Mouse (Mus musculus) forebrain, embryonic 10.5 days (tissue): ENCODE measurements around the gene Dlgap1. TPM values are rescaled to one million over a fixed set of nuclear protein-coding genes. Genes with fewer than 3 reads are reported as not detected.

Experiments
- DNase-seq: peaks from one replicate; pipeline ENCODE4 v3.0.0-alpha.2; 2017; ENCODE audit warnings: low spot score; ENCODE audit errors: extremely low spot score
- H3K27ac ChIP-seq: fragments of 300-500 bp; sonication (generic); 2 replicates; pipeline ENCODE4 v1.5.1; 2016; ENCODE audit warnings: mild to moderate bottlenecking
- H3K27me3 ChIP-seq: fragments of 300-500 bp; sonication (generic); 2 replicates; pipeline ENCODE4 v1.6.1; 2016; ENCODE audit warnings: mild to moderate bottlenecking; ENCODE audit not compliant: poor library complexity, severe bottlenecking
- H3K36me3 ChIP-seq: fragments of 300-500 bp; sonication (generic); replicated peaks from 2 replicates; pipeline ENCODE4 v1.6.1; 2016; ENCODE audit warnings: mild to moderate bottlenecking, moderate library complexity
- H3K4me1 ChIP-seq: fragments of 300-500 bp; sonication (generic); 2 replicates; pipeline ENCODE4 v1.6.1; 2016
- H3K4me3 ChIP-seq: fragments of 300-500 bp; sonication (generic); 2 replicates; pipeline ENCODE4 v1.5.1; 2016; ENCODE audit warnings: mild to moderate bottlenecking, moderate library complexity
- H3K9me3 ChIP-seq: fragments of 300-500 bp; sonication (generic); 2 replicates; pipeline ENCODE4 v1.6.1; 2016; ENCODE audit warnings: mild to moderate bottlenecking, moderate library complexity
- WGBS: fragments of 180-500 bp; shearing (Covaris S2); methylation state at CpG from one replicate; pipeline ENCODE4 v1.1.7; 2016; 5-methylcytosine and 5-hydroxymethylcytosine counted together
- polyA plus RNA-seq: library from polyadenylated mRNA; unstranded; fragments of >200 nt; fragmentation: Nextera tagmentation; extraction: Ambion mirVana; gene quantifications from 2 replicates; pipeline ENCODE4 v1.2.1, GENCODE M21; 2016

Dlgap1 gene
- polyA plus RNA-seq, 1 experiment from 2014 or later: 0.82 TPM

- Histone ChIP-seq H3K9me3 (no peaks in the 10 kb centered on the region), H3K27me3 (no peaks in the 10 kb centered on the region), H3K27ac (no peak overlapping the region), H3K4me3 (no peak overlapping the region), H3K36me3 (no peaks in the 10 kb centered on the region), H3K4me1 (0 out of 2 replicates have a peak, but pooled peaks cover 4% of the 10 kb centered on the region)
- no peak for DNase-seq
- WGBS: 74% methylated on average over 7 of the region's 7 CpGs
These were observed 278.5 kb downstream of the Dlgap1 start for GRCm38 (mm10) chr17:70247342-70247741.

- no peaks in the 10 kb centered on the region for H3K27me3 ChIP-seq
- H3K4me3 ChIP-seq: no peak overlapping the region
- 52% methylated on average over 6 of the region's 6 CpGs for WGBS
- H3K9me3 ChIP-seq: no peaks in the 10 kb centered on the region
- no peak overlapping the region for H3K27ac ChIP-seq
- H3K36me3 ChIP-seq: no peaks in the 10 kb centered on the region
- H3K4me1 ChIP-seq: 0 out of 2 replicates have a peak, but pooled peaks cover 4% of the 10 kb centered on the region
- no peak for DNase-seq
These were observed 279.4 kb downstream of the Dlgap1 start for GRCm38 (mm10) chr17:70248250-70248649.

GRCm38 (mm10) chr17:70252476-70252875 is 283.6 kb downstream of the Dlgap1 start:
- Histone ChIP-seq H3K4me1 (0 out of 2 replicates have a peak, but pooled peaks cover 4% of the 10 kb centered on the region), H3K9me3 (no peaks in the 10 kb centered on the region), H3K27ac (no peak overlapping the region), H3K36me3 (no peaks in the 10 kb centered on the region), H3K27me3 (no peaks in the 10 kb centered on the region), H3K4me3 (no peak overlapping the region)
- WGBS: 94% methylated on average over 3 of the region's 3 CpGs
- DNase-seq: no peak

- H3K4me3 ChIP-seq: no peak overlapping the region
- DNase-seq: no peak
- H3K27ac ChIP-seq: no peak overlapping the region
- 87% methylated on average over 4 of the region's 4 CpGs for WGBS
- H3K9me3 ChIP-seq: no peaks in the 10 kb centered on the region
- H3K4me1 ChIP-seq: no peaks in the 10 kb centered on the region
- no peaks in the 10 kb centered on the region for H3K36me3 ChIP-seq
- H3K27me3 ChIP-seq: no peaks in the 10 kb centered on the region
These were observed 287.5 kb downstream of the Dlgap1 start for GRCm38 (mm10) chr17:70256371-70256770.

GRCm38 (mm10) chr17:70263156-70263555 is 294.3 kb downstream of the Dlgap1 start:
- 86% methylated on average over 3 of the region's 3 CpGs for WGBS
- DNase-seq: no peak
- no peaks in the 10 kb centered on the region for H3K4me1 ChIP-seq
- H3K9me3 ChIP-seq: no peaks in the 10 kb centered on the region
- no peaks in the 10 kb centered on the region for H3K36me3 ChIP-seq
- no peaks in the 10 kb centered on the region for H3K27me3 ChIP-seq
- no peak overlapping the region for H3K4me3 ChIP-seq
- no peak overlapping the region for H3K27ac ChIP-seq

- Histone ChIP-seq H3K9me3 (no peaks in the 10 kb centered on the region), H3K36me3 (no peaks in the 10 kb centered on the region), H3K4me3 (no peak overlapping the region), H3K27ac (no peak overlapping the region), H3K27me3 (no peaks in the 10 kb centered on the region), H3K4me1 (no peaks in the 10 kb centered on the region)
- 91% methylated on average over 2 of the region's 2 CpGs for WGBS
- no peak for DNase-seq
These were observed 303.3 kb downstream of the Dlgap1 start for GRCm38 (mm10) chr17:70272125-70272524.

GRCm38 (mm10) chr17:70287708-70288107 is 318.8 kb downstream of the Dlgap1 start:
- Histone ChIP-seq H3K9me3 (no peaks in the 10 kb centered on the region), H3K27me3 (no peaks in the 10 kb centered on the region), H3K27ac (no peak overlapping the region), H3K4me3 (no peak overlapping the region), H3K36me3 (no peaks in the 10 kb centered on the region), H3K4me1 (no peaks in the 10 kb centered on the region)
- no peak for DNase-seq
- WGBS: 81% methylated on average over 2 of the region's 2 CpGs

GRCm38 (mm10) chr17:70294106-70294505 is 325.2 kb downstream of the Dlgap1 start:
- Histone ChIP-seq H3K9me3 (no peaks in the 10 kb centered on the region), H3K27me3 (no peaks in the 10 kb centered on the region), H3K4me1 (no peaks in the 10 kb centered on the region), H3K36me3 (no peaks in the 10 kb centered on the region), H3K4me3 (no peak overlapping the region), H3K27ac (no peak overlapping the region)
- WGBS: 90% methylated on average over 7 of the region's 7 CpGs
- no peak for DNase-seq

GRCm38 (mm10) chr17:70301941-70302478 is 333.1 kb downstream of the Dlgap1 start:
- WGBS: 83% methylated on average over 9 of the region's 9 CpGs
- Histone ChIP-seq H3K27ac (no peak overlapping the region), H3K27me3 (no peaks in the 10 kb centered on the region)

GRCm38 (mm10) chr17:70302656-70303055 is 333.8 kb downstream of the Dlgap1 start:
- DNase-seq: no peak
- H3K4me3 ChIP-seq: no peak overlapping the region
- H3K36me3 ChIP-seq: no peaks in the 10 kb centered on the region
- H3K4me1 ChIP-seq: no peaks in the 10 kb centered on the region
- 80% methylated on average over 2 of the region's 2 CpGs for WGBS
- no peak overlapping the region for H3K27ac ChIP-seq
- H3K9me3 ChIP-seq: no peaks in the 10 kb centered on the region
- no peaks in the 10 kb centered on the region for H3K27me3 ChIP-seq

More at GRCm38 (mm10) chr17:70301941-70302478, 333.1 kb downstream of the Dlgap1 start:
- no peaks in the 10 kb centered on the region for H3K9me3 ChIP-seq
- H3K4me3 ChIP-seq: no peak overlapping the region
- H3K36me3 ChIP-seq: no peaks in the 10 kb centered on the region
- no peaks in the 10 kb centered on the region for H3K4me1 ChIP-seq
- no peak for DNase-seq

- Histone ChIP-seq H3K4me1 (peaks cover 8% of the 10 kb centered on the region), H3K9me3 (no peaks in the 10 kb centered on the region), H3K36me3 (no peaks in the 10 kb centered on the region), H3K4me3 (no peak overlapping the region), H3K27ac (no peak overlapping the region), H3K27me3 (no peaks in the 10 kb centered on the region)
- DNase-seq: no peak
- 89% methylated on average over 5 of the region's 5 CpGs for WGBS
These were observed 336.1 kb downstream of the Dlgap1 start for GRCm38 (mm10) chr17:70305021-70305420.

- no peak for DNase-seq
- WGBS: 90% methylated on average over 11 of the region's 11 CpGs
- no peaks in the 10 kb centered on the region for H3K27me3 ChIP-seq
- no peaks in the 10 kb centered on the region for H3K9me3 ChIP-seq
- H3K27ac ChIP-seq: no peak overlapping the region
- H3K36me3 ChIP-seq: no peaks in the 10 kb centered on the region
- H3K4me1 ChIP-seq: peaks cover 8% of the 10 kb centered on the region
- no peak overlapping the region for H3K4me3 ChIP-seq
These were observed 338.7 kb downstream of the Dlgap1 start for GRCm38 (mm10) chr17:70307418-70308176.
